Mouse (Mus musculus) adrenal gland, postnatal 4 days (tissue): ENCODE measurements around the gene Upk3bl. TPM values are rescaled to one million over a fixed set of nuclear protein-coding genes. Genes with fewer than 3 reads are reported as not detected.
"Not testable (repeated sequence)": the region's sequence is repeated elsewhere in the genome, so short reads cannot be mapped to it uniquely, and the experiment has no call there.

Experiments
- DNase-seq, 2 experiments: peaks; one replicate each; pipeline ENCODE4 v3.0.0; 2021 to 2022; ENCODE audit warnings: low spot score in 2 of 2, mixed read lengths in 2 of 2
- total RNA-seq, 2 experiments: library from RNA; stranded (reverse); gene quantifications; 2 replicates each; pipeline ENCODE4 v1.2.3; 2021

The Upk3bl gene
- total RNA-seq, 2 experiments from 2014 or later, result 0.78 TPM; not detected in 1

DNA sequence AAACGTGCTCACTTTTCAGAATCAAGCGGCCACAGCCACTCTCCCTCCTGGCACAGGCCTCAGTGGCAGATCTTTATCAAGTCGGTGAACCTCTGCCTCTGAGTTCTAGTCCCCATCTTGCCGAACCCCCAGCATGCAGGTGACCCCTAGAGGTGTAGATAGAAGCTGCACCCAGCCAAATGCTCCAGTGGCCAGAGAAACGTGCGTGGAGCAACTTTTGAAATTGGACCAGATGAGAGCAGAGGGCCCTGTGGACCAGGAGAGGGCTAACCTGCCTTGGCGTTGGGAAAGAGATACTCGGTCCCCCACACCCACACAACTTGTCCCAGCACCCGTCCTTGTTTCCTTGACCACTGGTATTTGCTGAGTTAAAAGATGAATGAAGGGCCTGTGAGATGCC lies 8.9 kb upstream of the Upk3bl start:
- no peak for DNase-seq

DNA sequence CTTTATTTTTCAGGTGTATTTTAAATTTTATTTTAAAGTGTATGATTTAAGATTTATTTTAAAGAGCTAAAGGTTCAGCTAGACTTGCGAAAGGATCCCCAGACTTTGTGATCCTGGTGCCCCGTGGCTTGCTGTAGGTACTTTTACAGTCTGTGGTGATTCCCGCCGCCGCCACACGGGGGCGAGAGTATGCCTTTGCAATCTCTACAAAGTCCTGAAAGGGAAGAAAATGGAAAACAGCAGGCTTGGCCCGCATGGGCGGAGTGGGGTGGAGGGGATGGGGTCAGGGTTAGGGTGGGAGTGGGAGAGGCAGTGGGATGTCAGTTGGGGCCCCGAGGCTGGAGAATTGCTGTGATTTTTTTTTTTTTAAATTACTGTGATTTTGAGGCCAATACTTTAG lies 8.3 kb upstream of the Upk3bl start:
- peak; percentile 59 to 71 for DNase-seq

DNA sequence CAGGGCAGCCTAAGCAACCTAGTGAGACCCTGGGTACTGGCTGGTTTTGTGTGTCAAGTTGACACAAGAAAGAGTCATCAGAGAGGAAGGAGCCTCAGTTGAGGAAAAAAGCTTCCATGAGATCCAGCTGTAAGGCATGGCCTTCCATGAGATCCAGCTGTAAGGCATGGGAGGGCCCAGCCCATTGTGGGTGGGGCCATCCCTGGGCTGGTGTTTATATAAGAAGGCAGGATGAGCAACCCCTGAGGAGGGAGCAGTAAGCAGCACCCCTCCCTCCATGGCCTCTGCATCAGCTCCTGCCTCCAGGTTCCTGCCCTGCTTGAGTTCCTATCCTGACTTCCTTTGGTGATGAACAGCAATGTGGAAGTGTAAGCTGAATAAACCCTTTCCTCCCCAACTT lies 5.8 kb upstream of the Upk3bl start:
- not testable (repeated sequence) for DNase-seq

DNA sequence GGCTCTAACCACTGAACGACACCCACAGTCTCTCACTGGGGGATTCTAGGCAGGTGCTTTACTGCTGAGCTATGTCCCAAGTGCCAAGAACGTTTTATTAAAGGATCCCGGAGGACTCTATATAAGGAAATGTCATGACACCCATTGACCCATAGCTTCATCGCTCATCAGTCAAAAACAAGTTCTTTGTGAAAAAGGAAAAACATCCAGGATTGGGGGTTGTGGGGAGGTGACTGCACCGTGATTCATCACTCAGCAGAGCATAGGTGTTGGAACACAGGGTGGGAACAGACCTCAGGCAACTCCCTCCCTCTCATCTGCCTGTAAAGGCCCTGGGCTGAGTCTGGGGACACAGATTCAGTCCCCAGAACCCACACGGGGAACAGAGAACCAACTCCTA lies 4.4 kb upstream of the Upk3bl start:
- DNase-seq, result no peak

DNA sequence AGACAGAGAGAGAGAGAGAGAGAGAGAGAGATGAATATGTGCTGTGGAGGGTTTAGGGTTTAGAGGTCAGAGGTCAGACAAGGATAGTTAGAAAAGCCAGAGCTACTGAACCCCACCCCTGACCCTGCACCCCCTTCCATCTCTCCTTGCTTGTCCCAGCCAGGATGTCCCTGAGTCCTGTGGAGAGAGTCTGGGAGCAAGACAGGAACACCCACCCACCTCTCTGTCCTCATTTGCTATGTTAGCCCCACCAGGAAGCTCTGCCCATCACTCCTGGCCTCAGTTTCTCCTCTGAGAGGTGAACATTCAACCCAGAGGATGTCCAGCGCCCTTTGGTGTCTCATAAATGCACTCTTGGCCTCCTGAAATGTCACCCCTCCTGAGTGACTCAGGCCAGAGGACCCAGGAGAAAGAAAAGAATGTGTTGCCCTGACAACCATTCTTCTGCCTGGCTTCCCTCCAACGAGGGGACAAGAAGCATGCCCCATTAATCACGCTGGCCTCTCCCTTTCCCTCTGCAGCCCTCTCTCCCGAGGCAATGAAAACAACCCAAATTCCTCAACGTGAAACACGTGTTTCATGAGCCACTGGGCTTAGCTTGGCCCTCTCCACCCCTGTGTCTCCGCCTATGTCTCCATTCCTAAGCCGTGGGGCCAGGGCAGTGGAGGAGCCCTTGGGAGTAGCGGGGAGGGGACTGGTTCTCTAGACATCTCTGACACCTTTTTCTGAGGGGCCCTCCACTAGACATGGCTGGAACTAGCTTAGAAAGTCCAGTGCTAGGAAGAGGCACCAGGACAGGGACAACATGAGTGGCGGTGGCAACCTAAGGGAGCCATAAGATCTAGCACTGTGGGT lies 2.8 kb upstream of the Upk3bl start:
- peak in 1 of 2 experiments; percentile 49 for DNase-seq

DNA sequence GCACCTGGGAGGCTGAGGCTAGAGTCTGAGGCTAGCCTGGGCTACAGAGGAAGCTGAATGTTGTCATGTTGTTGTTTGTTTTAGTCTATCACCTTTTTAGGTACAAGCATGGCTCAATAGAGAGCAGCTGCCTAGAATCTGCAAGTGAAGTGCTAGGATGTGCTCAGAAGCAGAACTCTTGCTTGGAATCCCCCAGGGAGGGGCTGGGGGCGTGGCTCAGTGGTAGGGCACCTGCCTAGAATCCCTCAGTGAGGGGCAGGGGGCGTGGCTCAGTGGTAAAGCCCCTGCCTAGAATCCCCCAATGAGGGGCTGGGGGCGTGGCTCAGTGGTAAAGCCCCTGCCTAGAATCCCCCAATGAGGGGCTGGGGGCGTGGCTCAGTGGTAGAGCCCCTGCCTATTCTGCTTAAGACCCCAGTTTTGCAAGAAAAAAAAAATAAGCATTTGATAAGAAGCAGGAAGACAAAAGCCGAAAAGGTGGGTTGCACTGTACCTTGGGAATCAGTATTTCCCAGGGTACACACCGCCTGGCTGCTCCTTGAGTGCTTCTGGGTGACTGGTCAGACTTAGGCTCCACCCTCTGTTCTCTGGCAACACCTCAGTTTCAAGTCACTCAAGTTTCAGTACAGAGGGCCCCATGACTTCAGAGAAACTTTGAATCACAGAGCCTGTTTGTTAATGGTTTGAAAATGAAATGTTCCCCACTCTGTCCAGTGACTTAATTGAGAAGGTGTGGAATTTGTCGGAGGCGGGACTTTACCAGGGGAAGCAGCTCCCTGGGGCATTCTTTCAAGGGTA lies 1.2 kb upstream of the Upk3bl start:
- DNase-seq, result no peak

DNA sequence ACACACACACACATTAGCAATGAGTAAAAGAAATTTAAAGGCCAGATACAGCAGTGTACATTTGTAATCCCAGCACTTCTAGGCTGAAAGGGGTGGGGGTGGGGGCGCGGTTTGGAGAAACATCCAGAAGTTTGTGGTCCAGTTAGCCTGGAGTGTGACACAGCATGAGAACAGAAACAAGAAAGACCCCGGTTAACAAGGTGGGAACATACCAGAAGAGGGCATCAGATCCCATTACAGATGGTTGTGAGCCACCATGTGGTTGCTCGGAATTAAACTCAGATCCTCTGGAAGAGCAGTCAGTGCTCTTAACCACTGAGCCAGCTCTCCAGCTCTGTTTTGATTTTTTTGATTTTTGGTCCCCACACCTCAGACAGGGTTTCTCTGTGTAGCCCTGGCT lies 1.8 kb downstream of the Upk3bl start:
- DNase-seq, result no peak

DNA sequence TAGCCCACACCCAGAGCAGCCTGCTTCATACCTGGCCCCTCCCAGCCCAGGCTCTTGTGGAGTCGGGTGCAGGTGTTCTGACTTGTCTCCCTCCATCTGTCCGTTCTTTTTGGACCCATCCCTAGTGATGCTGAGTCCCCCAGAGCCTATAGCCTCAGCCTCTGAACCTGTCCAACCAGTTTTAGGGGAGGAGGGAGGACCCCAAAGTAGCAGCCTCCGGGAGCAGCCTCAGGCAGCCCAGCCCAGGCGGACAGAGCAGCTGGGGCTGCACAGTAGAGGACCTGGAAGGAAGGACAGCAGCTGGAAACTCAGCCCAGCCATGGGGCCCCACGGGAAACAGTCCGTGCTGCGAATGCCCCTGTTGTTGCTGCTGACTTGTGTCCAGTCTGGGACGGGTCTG lies 2.8 kb downstream of the Upk3bl start:
- DNase-seq, result no peak

DNA sequence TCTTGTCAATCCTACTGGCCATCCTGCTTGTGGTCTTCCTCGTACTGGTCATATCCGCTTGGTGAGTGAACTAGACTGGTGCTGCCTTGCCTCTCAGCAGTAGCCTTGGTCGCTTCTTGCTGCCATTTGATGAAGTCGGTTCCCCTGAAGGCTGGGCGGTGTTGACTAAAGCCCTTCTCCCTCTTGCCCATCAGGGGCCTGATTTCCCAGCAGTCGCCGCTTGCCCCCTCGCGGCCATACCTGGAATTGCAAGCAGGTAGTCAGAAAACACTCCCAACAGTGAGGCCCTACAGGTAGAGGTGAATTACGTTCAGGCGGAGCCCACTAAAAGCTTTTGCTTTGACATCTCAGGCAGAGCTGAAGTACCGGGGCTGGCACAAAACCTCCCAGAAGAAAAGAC lies 7.3 kb downstream of the Upk3bl start:
- peak; percentile 65 to 77 for DNase-seq

DNA sequence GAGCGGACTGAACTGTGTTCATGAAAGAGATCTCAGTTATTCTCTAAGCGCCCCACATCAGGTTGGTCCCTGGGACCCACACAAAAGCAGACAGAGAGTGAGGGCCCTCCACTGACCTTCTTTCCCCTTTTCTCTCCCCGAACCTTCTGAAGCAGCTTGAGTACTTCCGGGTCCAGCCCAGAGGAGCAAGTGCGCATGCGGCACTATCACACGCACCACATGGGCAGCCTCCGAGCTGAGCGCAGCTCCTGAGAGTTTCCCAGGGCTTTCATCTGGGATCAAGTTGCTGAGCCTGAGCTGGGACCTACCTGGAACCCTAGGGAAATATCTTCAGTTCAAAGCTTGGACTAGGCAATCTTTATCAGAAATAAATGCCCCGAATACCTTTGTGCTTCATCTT lies 9.6 kb downstream of the Upk3bl start:
- DNase-seq, result no peak

DNA sequence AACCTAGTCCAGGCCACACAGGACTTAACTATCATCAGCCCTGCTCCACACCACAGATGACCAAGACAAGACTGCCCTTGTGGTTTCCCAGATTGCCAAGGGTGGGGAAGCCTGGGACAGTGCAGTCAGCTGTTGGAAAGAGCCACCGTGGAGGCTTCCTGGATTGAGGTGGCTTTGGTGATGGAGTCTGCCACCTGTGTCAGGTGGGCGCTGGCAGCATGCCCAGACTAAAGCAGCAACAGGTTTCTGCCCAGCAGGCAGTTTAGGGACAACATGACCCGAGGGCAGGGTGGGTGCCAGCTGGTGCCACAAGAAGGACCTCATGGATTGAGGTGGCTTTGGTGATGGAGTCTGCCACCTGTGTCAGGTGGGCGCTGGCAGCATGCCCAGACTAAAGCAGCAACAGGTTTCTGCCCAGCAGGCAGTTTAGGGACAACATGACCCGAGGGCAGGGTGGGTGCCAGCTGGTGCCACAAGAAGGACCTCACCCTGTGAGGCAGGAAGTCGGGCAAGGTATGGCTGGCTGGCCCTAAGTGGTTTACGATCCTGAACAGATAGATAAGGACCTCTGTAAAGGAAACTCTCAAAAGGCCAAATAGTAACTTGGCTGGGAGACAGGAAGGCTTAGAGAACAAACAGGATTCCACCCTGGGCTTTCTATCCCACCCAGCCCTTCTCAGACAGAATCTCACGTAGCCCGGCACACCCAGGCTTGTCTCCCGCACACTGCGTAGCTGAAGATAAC lies 12.3 kb downstream of the Upk3bl start:
- DNase-seq, result not testable (repeated sequence)

DNA sequence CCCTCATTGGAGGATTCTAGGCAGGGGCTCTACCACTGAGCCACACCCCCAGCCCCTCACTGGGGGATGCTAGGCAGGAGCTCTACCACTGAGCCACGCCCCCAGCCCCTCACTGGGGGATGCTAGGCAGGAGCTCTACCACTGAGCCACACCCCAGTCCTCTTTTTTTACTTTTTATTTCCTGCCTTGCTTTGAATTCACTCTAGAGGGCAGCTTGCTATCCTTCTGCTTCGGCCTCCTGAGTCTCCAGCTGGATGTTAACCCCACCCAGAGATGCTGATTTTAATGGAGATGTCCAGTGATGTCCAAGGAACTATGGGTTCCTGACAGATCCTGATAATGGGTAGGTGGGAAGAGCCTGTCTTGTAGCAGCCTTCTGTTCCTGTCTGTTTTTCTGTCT lies 15.1 kb downstream of the Upk3bl start:
- no peak for DNase-seq

DNA sequence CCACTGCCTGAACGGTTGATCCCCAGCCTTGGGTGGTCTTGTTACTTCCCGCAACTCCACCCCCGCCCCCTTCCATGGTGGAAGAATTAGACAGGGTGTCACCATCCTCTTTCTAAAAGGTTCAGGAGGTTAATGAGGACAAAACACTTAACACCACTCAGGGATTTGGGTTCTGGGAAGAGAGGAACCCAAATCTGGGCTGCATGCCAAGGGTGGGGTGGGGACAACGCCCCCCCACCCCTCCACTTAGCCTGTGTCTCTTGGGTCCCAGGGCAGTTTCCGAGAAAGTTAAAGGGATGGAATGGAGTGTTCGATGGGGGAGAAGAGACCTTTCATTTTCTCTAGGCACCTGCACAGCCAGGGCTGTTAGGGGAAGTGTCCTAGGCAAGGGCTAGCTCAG lies 18.8 kb downstream of the Upk3bl start:
- no peak for DNase-seq

DNA sequence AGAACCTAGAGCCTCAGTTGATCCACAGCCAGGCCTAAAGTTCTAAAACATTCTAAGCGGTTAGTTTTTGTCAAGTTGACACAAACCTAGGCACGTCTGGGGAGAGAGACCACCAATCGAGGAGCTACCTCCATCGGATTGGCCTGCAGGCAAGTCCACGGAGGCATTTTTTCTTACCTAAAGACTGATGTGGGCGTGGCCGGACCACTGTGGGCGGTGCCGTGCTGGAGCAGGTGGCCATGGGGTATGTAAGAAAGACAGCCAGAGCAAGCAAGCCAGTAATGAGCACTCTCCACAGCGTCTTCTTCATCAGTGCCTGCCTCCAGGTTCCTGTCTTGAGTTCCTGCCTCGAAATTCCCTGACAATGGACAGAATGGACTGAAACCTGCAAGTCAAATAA lies 19.2 kb downstream of the Upk3bl start:
- DNase-seq, result no peak

DNA sequence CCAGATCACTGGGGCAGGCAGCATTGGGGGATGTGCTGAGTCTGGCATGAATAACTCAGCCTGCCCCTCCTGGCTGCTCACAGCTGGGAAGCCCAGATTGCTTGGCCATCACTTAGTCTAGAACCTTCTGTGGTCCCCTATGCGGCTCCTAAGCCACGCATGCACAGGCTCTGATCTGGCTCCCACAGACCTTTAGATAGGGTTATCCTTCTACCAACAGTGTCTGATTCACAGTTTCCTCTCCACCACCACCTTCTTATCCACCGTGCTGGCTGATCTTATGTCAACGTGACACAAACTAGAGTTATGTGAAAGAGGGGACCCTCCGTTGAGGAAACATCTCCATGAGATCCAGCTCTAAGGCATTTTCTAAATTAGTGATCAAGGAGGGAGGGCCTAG lies 20.8 kb downstream of the Upk3bl start:
- DNase-seq, result no peak

DNA sequence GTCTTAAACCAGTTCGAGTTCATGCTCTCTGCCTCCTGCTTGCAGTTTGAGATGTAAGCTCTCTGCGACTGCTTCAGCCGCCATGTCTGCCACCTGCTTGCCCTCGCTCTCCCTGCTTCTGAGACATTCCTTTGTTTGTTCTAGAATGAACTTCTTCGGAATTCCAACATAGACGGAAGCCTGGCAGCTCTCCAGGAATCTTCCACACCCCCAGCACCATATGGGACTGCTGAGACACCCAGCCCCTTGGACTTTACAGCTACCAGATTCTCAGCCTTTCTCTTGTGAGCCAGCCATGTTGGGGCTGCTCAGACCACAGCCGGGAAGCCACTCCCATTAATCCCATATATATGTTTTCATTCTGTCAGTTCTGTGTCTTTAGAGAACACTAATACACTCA lies 22.0 kb downstream of the Upk3bl start:
- DNase-seq, result no peak

DNA sequence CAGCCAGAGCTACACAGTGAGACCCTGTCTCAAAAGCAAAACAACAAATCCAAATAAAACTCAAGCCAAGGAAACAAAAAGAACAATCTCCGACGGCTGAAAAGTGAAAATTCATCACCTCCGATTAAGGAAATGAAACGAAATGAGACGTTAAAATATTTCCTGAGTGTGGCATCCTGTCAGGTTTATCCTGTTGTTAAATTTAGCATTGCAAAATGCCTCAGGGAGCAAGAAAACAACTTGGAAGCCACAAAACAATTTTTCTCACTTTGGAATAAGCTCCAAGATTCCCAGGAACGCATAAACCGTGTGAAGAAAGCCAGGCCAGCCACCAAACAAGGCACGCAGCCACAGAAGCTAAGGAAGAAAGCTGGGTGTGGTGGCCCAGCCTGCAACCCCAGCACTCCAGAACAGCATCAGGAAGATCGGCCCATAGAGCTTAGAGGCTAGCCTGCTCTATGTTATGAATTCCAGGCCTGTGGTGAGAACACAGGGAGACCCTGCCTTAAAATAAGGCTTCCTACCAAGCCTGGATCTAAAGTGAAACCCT lies 22.8 kb downstream of the Upk3bl start:
- no peak for DNase-seq

DNA sequence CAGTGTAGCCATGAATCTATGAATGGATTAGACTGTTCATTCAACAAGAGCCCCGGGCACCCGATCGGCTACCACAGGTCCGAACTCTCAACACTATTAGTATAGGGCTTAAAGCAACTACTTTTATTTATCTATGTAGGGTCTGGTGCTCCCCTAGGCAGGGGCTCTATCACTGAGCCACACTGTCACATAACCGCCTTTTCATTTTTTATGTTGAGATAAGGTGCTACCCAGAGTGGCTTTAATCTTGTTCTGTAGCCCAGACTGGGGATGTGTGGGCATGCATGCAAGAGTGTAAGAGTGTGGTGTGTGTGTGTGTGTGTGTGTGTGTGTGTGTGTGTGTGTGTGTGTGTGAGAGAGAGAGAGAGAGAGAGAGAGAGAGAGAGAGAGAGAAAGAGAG lies 23.8 kb downstream of the Upk3bl start:
- no peak for DNase-seq

DNA sequence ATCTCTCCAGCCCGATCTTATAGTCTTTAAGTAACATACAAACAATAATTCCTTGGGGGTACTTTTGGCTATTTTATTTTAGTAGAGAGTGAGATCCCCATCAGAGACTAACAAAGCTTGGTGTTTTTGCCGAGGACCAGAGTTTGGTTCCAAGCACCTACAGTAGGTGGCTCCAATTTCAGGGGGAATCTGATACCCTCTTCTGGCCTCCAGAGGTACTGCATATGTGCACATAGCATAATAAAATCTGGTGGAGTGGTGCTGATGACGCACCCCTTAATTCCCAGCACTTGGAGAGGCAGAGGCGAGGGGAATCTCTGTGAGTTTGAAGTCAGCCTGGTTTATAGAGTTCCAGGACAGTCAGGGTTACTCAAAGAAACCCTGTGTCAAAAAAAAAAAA lies 28.1 kb downstream of the Upk3bl start:
- DNase-seq, result no peak

DNA sequence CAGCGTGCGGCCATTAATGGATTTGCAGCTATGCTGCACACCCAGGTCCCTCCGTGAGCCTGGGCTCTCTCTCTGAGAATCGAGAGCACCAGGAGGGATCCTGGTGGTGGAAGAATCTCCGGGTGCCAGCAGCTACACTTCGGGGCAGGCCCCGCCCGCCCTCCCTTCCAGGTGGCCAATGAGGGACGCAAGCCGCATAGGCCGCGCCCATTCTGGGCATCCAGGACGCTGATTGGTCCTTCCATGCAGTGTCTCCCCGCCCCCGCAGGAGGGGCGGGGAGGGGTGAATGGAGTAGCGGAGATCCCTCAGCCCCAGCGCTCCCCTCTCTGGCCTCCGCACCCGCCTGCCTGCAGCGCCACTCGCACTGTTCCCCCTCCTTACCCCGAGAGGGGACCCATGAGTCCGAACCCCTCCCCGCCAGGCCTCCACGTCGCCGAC lies 29.4 kb downstream of the Upk3bl start, which contains the start of gene Rasa4:
Rasa4 (plus strand) TSS at position 248 of the 439 bp plus-strand sequence.
- peak; percentile 72 to 83 for DNase-seq

DNA sequence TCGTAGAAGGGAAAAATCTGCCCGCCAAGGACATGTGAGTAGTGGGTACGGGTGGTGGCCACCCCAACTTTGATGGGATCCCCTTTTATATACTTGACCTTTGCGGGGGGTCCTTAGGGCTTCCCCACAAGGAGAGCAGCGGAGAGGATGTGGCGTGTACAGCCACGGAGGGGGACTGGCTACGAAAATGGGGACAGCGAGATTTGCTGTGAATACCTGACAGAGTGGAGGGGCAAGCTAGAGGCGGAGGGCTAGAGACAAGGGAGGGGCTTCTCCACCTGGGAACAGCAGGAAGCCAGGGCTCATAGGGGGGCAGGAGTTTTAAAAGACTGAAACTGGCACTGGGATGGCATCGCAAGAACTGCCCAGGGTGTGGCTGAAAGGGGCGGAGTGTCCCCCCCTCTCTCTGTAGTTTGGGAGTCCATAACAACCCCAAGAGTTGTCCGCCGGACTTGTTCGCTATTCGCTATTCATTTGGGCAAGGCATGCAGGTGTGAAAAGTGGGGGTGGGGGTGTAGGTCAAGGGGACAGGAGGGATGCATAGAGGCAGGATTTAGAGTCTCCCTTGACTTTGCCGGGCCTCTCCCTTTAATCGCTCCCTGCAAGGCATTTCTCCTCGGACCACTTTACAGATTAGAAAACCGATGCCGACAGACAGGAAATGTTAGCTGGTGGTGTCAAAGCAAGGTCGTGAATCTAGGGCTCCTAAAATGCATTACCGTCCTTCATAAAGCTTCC lies 30.0 kb downstream of the Upk3bl start:
- no peak for DNase-seq
